26 mouse cellular contexts compared by ENCODE assay signal in genomic region chrX:132735536-132735935, GRCm38 (mm10).
"Had no signal": no experiment of that assay in that cellular context is flagged by ENCODE, and none has a peak within 500 bp of the region (broad histone marks: within the 10 kb centered on the region; RNA-seq: fewer than 3 reads in every experiment).

No protein-coding gene starts in this region.

- H3K4me3 ChIP-seq: embryonic facial prominence, embryonic 10.5 days; embryonic facial prominence, embryonic 12.5 days; embryonic facial prominence, embryonic 13.5 days; embryonic facial prominence, embryonic 15.5 days; erythroblast, embryonic 14.5 days; forebrain, embryonic 10.5 days; forebrain, embryonic 12.5 days; forebrain, embryonic 13.5 days; forebrain, embryonic 15.5 days; gastrocnemius, adult 2 months; heart, adult 2 months had no signal

- H3K36me3 ChIP-seq: embryonic facial prominence, embryonic 10.5 days; embryonic facial prominence, embryonic 12.5 days; embryonic facial prominence, embryonic 13.5 days; embryonic facial prominence, embryonic 15.5 days; forebrain, embryonic 10.5 days; forebrain, embryonic 12.5 days; forebrain, embryonic 15.5 days had no signal

- DNase-seq: cerebellum, adult 9-11 months; cerebellum, postnatal 10 days; cerebellum, postnatal 14 days; cerebellum, postnatal 25 days; cerebellum, postnatal 36 days; embryo, embryonic 11 days; forebrain, postnatal 0 days; gastrocnemius, adult 2 months; gastrocnemius, postnatal 10 days; gastrocnemius, postnatal 14 days; gastrocnemius, postnatal 25 days; gastrocnemius, postnatal 36 days; heart, adult 11 months; heart, adult 18-20 months; heart, adult 2 months had no signal

- H3K9me3 ChIP-seq: embryonic facial prominence, embryonic 10.5 days; embryonic facial prominence, embryonic 12.5 days; embryonic facial prominence, embryonic 13.5 days; embryonic facial prominence, embryonic 15.5 days; forebrain, embryonic 10.5 days; forebrain, embryonic 12.5 days; forebrain, embryonic 13.5 days; forebrain, embryonic 15.5 days had no signal

- H3K9ac ChIP-seq: embryonic facial prominence, embryonic 12.5 days; embryonic facial prominence, embryonic 13.5 days; embryonic facial prominence, embryonic 15.5 days; forebrain, embryonic 12.5 days; forebrain, embryonic 13.5 days; forebrain, embryonic 15.5 days; forebrain, postnatal 0 days had no signal

- H3K4me1 ChIP-seq: embryonic facial prominence, embryonic 10.5 days; embryonic facial prominence, embryonic 12.5 days; embryonic facial prominence, embryonic 13.5 days; embryonic facial prominence, embryonic 15.5 days; forebrain, embryonic 10.5 days; forebrain, embryonic 12.5 days; forebrain, embryonic 13.5 days; forebrain, embryonic 15.5 days had no signal

- H3K27me3 ChIP-seq: embryonic facial prominence, embryonic 12.5 days; embryonic facial prominence, embryonic 13.5 days; embryonic facial prominence, embryonic 15.5 days; forebrain, embryonic 12.5 days; forebrain, embryonic 13.5 days; forebrain, embryonic 15.5 days had no signal

- ATAC-seq: forebrain, embryonic 13.5 days; forebrain, embryonic 14.5 days; forebrain, embryonic 15.5 days; forebrain, embryonic 16.5 days; forebrain, postnatal 0 days had no signal

- H3K27ac ChIP-seq: embryonic facial prominence, embryonic 10.5 days; embryonic facial prominence, embryonic 12.5 days; embryonic facial prominence, embryonic 13.5 days; embryonic facial prominence, embryonic 15.5 days; forebrain, embryonic 10.5 days; forebrain, embryonic 12.5 days; forebrain, embryonic 13.5 days; forebrain, embryonic 15.5 days; gastrocnemius, adult 2 months; heart, adult 2 months had no signal
